Mouse (Mus musculus): Measurements from ENCODE around the gene Lactb.

DNA sequence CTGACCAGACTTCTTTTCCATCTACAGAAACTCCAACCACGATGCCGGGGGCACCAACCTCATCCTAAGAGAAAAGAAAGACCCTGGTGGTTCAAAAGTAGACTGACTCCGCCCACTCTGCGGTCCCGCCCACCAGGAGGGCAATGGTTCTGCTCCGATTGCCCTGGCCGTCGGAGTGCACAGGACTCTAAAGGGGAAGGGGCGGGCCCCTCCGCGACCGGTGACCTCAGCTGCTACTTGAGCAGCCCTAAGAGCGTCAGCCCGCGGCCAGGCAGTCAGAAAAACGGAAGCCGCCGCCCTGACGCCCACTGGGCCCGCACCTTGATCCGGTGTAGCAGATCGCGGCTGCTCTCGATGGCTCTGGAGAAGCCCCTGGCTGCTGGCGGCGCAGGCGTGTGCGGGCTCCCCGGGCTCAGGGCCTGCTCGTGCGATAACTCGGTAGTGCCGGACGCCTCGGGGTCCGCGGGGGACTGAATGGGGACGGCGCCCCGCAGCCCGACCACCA lies 511 bp downstream of the Lactb start:
- TF ChIP-seq CTCF (IDR thresholded peaks at IDR 0.05; ENCODE audit: low read depth, low read length) (no peak), POLR2A (IDR thresholded peaks at IDR 0.05; ENCODE audit: insufficient read depth, low read length) (no peak), EP300 (IDR thresholded peaks at IDR 0.05; ENCODE audit: insufficient read depth, low read depth, low read length) (no peak)
